Mouse (Mus musculus): Measurements from ENCODE around the gene Ccno. TPM values are rescaled to one million over a fixed set of nuclear protein-coding genes. Genes with fewer than 3 reads are reported as not detected.

The Ccno gene
- polyA plus RNA-seq (2015; fragmentation: Nextera tagmentation; extraction: Ambion mirVana) = 15.3 and 16.7 TPM in 2 replicates

DNA sequence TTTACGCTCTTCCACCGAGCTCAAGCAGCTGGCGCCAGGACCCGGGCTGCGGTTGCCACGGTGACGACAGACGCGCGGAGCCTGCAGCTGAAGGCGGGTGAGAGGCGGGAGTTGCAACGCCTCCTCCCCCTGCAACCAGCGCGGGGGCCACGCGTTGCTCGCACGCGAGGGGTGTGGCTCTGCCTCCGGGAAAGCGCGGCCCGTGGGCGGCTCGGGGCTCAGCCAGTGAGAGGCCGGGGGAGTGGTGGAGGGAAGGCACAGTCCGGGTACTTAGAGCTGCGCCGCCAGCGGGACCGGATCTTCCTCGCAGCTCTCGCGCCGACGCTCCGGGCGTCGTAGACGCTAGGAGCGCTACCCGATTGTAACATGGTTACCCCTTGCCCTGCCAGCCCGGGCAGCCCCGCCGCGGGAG is at the start of gene Ccno:
TSS of gene Ccno (plus strand) at position 271 of the 412 bp plus-strand sequence.
- Histone ChIP-seq H3K4me1 (replicated peaks; ENCODE audit: control insufficient read depth, insufficient read depth, low read length) (peaks cover 33% of the 10 kb centered on the region), H3K9ac (ENCODE audit: low read length) (peak within 1 kb of the TSS; percentile 71), H3K27ac (ENCODE audit: low read length) (peak within 1 kb of the TSS; percentile 27; the same call in 1 of the 2 replicates), H3K4me3 (ENCODE audit: low read length) (peak within 1 kb of the TSS; percentile 66), H3K36me3 (ENCODE audit: control insufficient read depth, insufficient read depth, low read length) (no peaks in the 10 kb centered on the region), H3K27me3 (ENCODE audit: control insufficient read depth, insufficient read depth, low read depth, low read length) (peaks cover 53% of the 10 kb centered on the region), H3K4me2 (ENCODE audit: low read depth, low read length) (peak within 1 kb of the TSS; percentile 98), H3K9me3 (ENCODE audit: control insufficient read depth, low read length) (no peaks in the 10 kb centered on the region)
- ATAC-seq (ENCODE audit: low read depth) = peak; percentile 99
- 0% methylated on average over 37 of the region's 47 CpGs for WGBS

DNA sequence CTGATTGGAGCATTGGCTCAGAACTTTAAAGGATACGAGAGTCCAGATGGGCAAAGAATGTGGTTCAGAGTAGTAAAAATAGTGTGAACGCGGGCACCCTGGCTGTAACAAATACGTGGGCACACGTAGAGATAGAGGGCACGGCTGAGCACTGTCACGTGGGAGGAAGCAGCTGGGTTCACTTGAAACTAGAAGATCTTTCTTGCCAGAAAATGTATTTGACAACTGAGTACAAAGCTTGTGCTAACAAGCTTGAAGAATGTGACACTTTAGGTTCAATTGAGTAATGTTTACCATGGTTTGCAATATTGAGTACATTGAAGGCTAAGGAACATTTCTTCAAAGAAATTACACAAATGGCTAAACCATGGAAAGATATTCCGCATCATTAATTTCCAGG is 49.5 kb upstream of the Ccno start:
- Histone ChIP-seq H3K4me1 (replicated peaks; ENCODE audit: control insufficient read depth, insufficient read depth, low read length) (no peaks in the 10 kb centered on the region), H3K4me3 (ENCODE audit: low read length) (no peak overlapping the region), H3K9ac (ENCODE audit: low read length) (no peak overlapping the region), H3K9me3 (ENCODE audit: control insufficient read depth, low read length) (no peaks in the 10 kb centered on the region), H3K4me2 (ENCODE audit: low read depth, low read length) (no peak overlapping the region), H3K36me3 (ENCODE audit: control insufficient read depth, insufficient read depth, low read length) (peaks cover 6% of the 10 kb centered on the region), H3K27me3 (ENCODE audit: control insufficient read depth, insufficient read depth, low read depth, low read length) (no peaks in the 10 kb centered on the region), H3K27ac (ENCODE audit: low read length) (no peak overlapping the region)
- WGBS = 84% methylated on average over 8 of the region's 8 CpGs
- peak; percentile 52; the same call in 1 of the 2 replicates for ATAC-seq (ENCODE audit: low read depth)

DNA sequence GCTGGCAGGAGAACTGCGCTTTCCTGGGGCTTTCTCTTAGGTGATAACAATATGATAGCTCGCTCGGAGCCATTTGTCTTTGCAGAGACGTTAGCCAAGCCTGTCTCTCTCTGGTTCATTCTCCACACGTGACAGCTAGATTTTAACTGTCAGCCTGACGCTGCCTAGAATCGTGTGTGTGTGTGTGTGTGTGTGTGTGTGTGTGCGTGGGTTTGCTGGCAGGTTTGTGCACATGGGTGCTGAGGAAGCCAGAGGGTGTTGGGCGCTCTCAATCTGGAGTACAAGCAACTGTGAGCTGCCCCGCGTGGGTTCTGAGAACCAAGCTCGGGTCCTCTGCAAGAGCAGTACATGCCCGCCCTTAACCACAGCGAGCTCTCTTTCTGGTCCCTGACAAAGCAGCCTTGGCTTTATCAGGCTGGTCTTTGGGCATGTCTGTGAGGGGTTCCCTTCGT is 45.7 kb upstream of the Ccno start:
- H3K4me3 ChIP-seq (ENCODE audit: low read length) = no peak overlapping the region
- no peak overlapping the region for H3K4me2 ChIP-seq (ENCODE audit: low read depth, low read length)
- no peaks in the 10 kb centered on the region for H3K9me3 ChIP-seq (ENCODE audit: control insufficient read depth, low read length)
- no peaks in the 10 kb centered on the region for H3K27me3 ChIP-seq (ENCODE audit: control insufficient read depth, insufficient read depth, low read depth, low read length)
- H3K36me3 ChIP-seq (ENCODE audit: control insufficient read depth, insufficient read depth, low read length) = peaks cover 17% of the 10 kb centered on the region
- H3K9ac ChIP-seq (ENCODE audit: low read length) = no peak overlapping the region
- no peaks in the 10 kb centered on the region for H3K4me1 ChIP-seq (replicated peaks; ENCODE audit: control insufficient read depth, insufficient read depth, low read length)
- no peak overlapping the region for H3K27ac ChIP-seq (ENCODE audit: low read length)
- ATAC-seq (ENCODE audit: low read depth) = no peak
- WGBS = 54% methylated on average over 15 of the region's 15 CpGs

DNA sequence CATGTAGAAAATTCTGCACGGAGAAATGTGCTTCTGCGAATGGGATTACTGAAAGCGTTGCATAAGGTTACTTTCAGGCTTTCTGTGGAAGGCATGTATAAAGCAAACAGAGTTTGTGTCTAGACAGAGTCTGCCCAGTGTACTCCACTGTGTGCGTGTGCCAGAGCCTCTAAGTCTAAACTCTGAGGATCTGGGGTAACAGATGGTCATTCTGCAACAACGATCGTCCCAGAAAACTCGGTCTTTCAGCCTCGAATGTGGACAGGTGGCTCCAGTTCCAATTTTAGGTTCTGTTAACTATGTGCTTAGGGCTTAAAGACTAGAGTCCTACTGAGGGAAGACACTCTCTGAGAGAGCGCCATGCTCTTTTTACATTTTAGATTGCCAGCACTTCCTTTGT is 42.3 kb upstream of the Ccno start:
- Histone ChIP-seq H3K27ac (ENCODE audit: low read length) (no peak overlapping the region), H3K4me3 (ENCODE audit: low read length) (no peak overlapping the region), H3K9me3 (ENCODE audit: control insufficient read depth, low read length) (no peaks in the 10 kb centered on the region), H3K4me2 (ENCODE audit: low read depth, low read length) (no peak overlapping the region), H3K27me3 (ENCODE audit: control insufficient read depth, insufficient read depth, low read depth, low read length) (no peaks in the 10 kb centered on the region), H3K9ac (ENCODE audit: low read length) (no peak overlapping the region), H3K36me3 (ENCODE audit: control insufficient read depth, insufficient read depth, low read length) (peaks cover 29% of the 10 kb centered on the region), H3K4me1 (replicated peaks; ENCODE audit: control insufficient read depth, insufficient read depth, low read length) (no peaks in the 10 kb centered on the region)
- ATAC-seq (ENCODE audit: low read depth) = no peak
- 90% methylated on average over 9 of the region's 9 CpGs for WGBS

DNA sequence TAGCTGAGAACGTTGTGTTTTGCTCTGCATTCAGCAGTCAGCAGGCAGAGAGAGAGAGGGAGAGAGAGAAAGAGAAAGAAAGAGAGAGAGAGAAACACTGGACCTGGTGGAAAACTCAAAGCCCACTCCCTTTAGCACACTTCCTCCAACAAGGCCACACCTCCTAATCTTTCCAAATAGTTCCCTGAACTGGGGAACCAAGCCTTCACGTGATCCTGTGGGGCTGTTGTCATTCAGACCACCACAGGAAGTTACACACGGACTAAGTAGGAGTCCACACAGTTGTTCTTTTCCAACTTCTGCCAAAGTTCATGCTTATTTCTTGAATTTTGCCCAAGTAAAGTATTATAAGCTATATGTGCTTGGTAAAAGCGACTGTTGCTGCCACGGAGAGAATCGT is 41.7 kb upstream of the Ccno start:
- H3K36me3 ChIP-seq (ENCODE audit: control insufficient read depth, insufficient read depth, low read length) = peaks cover 29% of the 10 kb centered on the region
- H3K27me3 ChIP-seq (ENCODE audit: control insufficient read depth, insufficient read depth, low read depth, low read length) = no peaks in the 10 kb centered on the region
- no peaks in the 10 kb centered on the region for H3K4me1 ChIP-seq (replicated peaks; ENCODE audit: control insufficient read depth, insufficient read depth, low read length)
- H3K4me3 ChIP-seq (ENCODE audit: low read length) = no peak overlapping the region
- WGBS = 80% methylated on average over 6 of the region's 6 CpGs
- no peak for ATAC-seq (ENCODE audit: low read depth)
- no peak overlapping the region for H3K4me2 ChIP-seq (ENCODE audit: low read depth, low read length)
- no peaks in the 10 kb centered on the region for H3K9me3 ChIP-seq (ENCODE audit: control insufficient read depth, low read length)
- no peak overlapping the region for H3K27ac ChIP-seq (ENCODE audit: low read length)
- no peak overlapping the region for H3K9ac ChIP-seq (ENCODE audit: low read length)

DNA sequence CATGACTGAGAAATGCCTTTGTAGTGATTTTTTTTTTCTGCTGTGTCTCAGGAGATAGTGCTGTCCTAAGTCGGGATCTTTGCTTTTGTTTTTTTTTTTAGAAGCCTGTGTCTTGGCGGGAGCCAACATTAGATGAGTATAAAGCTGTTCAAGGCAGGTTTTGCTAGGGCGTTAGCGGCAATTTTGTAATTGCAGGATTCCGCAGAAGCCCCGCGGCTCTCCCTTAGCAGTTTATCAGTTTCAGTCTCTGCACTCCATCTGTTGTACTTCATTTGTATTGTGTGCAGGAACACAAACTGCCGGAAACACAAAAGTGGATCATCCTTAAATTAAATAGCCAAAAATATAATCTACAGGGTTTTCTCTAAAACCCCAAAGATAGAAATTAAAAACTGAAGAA is 33.5 kb upstream of the Ccno start:
- Histone ChIP-seq H3K27me3 (ENCODE audit: control insufficient read depth, insufficient read depth, low read depth, low read length) (no peaks in the 10 kb centered on the region), H3K9ac (ENCODE audit: low read length) (no peak overlapping the region), H3K4me1 (replicated peaks; ENCODE audit: control insufficient read depth, insufficient read depth, low read length) (no peaks in the 10 kb centered on the region), H3K36me3 (ENCODE audit: control insufficient read depth, insufficient read depth, low read length) (peaks cover 24% of the 10 kb centered on the region), H3K4me2 (ENCODE audit: low read depth, low read length) (no peak overlapping the region), H3K9me3 (ENCODE audit: control insufficient read depth, low read length) (no peaks in the 10 kb centered on the region), H3K4me3 (ENCODE audit: low read length) (no peak overlapping the region), H3K27ac (ENCODE audit: low read length) (no peak overlapping the region)
- no peak for ATAC-seq (ENCODE audit: low read depth)
- 87% methylated on average over 8 of the region's 8 CpGs for WGBS

DNA sequence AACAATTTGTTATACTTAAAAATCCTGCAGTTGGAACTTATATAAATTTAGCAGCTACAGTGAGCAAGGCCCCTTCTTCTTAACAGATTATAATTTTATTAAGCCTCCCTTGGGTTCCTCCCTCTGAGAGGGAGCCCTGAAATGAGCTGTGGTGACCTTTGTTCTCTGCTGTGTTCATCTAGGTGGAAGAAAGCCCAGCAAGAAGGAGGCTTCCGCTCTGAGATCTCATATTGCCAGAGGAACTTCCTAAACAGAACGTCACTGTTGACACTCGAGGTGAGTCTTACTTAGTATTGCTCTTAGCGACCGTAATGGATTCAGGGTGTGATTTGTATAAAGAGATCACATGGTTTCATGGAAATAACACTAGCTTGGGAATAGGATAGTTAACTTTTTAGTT is 24.5 kb upstream of the Ccno start:
- no peak for ATAC-seq (ENCODE audit: low read depth)
- WGBS = 76% methylated on average over 5 of the region's 5 CpGs

DNA sequence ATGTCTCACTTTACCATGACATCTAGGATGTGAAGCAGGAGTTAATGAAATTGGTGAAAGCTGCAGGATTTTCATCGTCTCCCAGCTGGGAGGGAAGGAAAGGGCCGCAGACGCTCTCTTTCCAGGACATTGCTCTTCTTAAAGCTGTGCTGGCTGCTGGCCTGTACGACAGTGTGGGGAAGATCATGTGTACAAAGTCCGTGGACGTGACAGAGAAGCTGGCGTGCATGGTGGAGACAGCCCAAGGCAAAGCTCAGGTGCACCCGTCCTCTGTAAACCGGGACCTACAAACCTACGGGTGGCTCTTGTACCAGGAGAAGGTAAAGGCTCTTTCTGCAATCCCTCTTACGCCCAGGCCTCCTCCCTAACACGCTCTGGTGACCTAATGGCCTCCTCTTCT is 23.2 kb upstream of the Ccno start:
- peaks cover 16% of the 10 kb centered on the region for H3K36me3 ChIP-seq (ENCODE audit: control insufficient read depth, insufficient read depth, low read length)

More for the DNA sequence above, 24.5 kb upstream of the Ccno start:
- Histone ChIP-seq H3K9me3 (ENCODE audit: control insufficient read depth, low read length) (no peaks in the 10 kb centered on the region), H3K4me1 (replicated peaks; ENCODE audit: control insufficient read depth, insufficient read depth, low read length) (no peaks in the 10 kb centered on the region), H3K36me3 (ENCODE audit: control insufficient read depth, insufficient read depth, low read length) (peaks cover 14% of the 10 kb centered on the region), H3K27ac (ENCODE audit: low read length) (no peak overlapping the region), H3K9ac (ENCODE audit: low read length) (no peak overlapping the region), H3K4me3 (ENCODE audit: low read length) (no peak overlapping the region), H3K27me3 (ENCODE audit: control insufficient read depth, insufficient read depth, low read depth, low read length) (no peaks in the 10 kb centered on the region), H3K4me2 (ENCODE audit: low read depth, low read length) (no peak overlapping the region)

DNA sequence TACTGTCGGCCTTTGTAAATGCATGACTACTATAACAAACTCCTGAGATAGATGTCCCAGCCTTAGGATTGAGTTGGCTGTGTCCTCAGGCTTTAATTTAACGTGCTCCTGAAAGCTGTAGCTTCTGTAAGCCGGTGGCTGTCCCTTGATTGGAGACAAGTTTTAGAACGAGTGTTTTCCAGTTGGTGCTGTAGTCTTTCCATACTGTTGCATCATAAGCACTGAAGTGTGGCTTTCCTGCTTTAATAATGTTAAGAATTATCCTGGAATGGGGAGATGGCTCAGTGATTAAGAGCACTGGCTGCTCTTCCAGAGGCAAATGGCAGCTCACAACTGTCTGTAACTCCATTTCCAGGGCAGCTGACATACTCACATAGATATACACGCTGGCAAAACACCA is 20.3 kb upstream of the Ccno start:
- no peak overlapping the region for H3K9ac ChIP-seq (ENCODE audit: low read length)
- peaks cover 14% of the 10 kb centered on the region for H3K36me3 ChIP-seq (ENCODE audit: control insufficient read depth, insufficient read depth, low read length)
- ATAC-seq (ENCODE audit: low read depth) = no peak
- no peaks in the 10 kb centered on the region for H3K9me3 ChIP-seq (ENCODE audit: control insufficient read depth, low read length)
- no peaks in the 10 kb centered on the region for H3K4me1 ChIP-seq (replicated peaks; ENCODE audit: control insufficient read depth, insufficient read depth, low read length)
- H3K27ac ChIP-seq (ENCODE audit: low read length) = no peak overlapping the region
- H3K4me3 ChIP-seq (ENCODE audit: low read length) = no peak overlapping the region
- H3K4me2 ChIP-seq (ENCODE audit: low read depth, low read length) = no peak overlapping the region
- 92% methylated on average over 5 of the region's 5 CpGs for WGBS
- no peaks in the 10 kb centered on the region for H3K27me3 ChIP-seq (ENCODE audit: control insufficient read depth, insufficient read depth, low read depth, low read length)

More for the DNA sequence above, 23.2 kb upstream of the Ccno start:
- Histone ChIP-seq H3K27me3 (ENCODE audit: control insufficient read depth, insufficient read depth, low read depth, low read length) (no peaks in the 10 kb centered on the region), H3K27ac (ENCODE audit: low read length) (no peak overlapping the region), H3K4me1 (replicated peaks; ENCODE audit: control insufficient read depth, insufficient read depth, low read length) (no peaks in the 10 kb centered on the region), H3K4me3 (ENCODE audit: low read length) (no peak overlapping the region), H3K9ac (ENCODE audit: low read length) (no peak overlapping the region), H3K9me3 (ENCODE audit: control insufficient read depth, low read length) (no peaks in the 10 kb centered on the region), H3K4me2 (ENCODE audit: low read depth, low read length) (no peak overlapping the region)
- 89% methylated on average over 12 of the region's 12 CpGs for WGBS
- ATAC-seq (ENCODE audit: low read depth) = no peak

DNA sequence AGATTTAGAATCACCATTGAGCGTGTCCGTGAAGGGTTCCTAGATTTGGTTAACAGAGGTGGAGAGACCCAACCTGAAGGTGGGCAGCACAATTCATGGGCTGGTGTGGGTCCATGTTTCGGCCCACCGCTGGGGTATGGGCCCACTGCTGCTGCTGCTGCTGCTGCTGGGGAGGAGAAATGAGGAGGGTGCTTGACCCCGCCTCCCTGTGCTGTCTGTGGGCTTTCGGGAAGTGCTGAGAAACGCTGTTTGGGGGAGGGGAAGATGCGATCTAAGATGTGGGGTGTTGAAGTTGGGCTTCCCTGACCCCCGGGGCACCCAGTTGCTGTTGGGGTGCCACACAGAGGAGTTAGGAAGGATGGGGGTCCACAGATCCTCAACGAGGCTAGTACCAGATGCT is 10.9 kb upstream of the Ccno start:
- no peak for ATAC-seq (ENCODE audit: low read depth)
- Histone ChIP-seq H3K4me2 (ENCODE audit: low read depth, low read length) (no peak overlapping the region), H3K4me1 (replicated peaks; ENCODE audit: control insufficient read depth, insufficient read depth, low read length) (no peaks in the 10 kb centered on the region), H3K9me3 (ENCODE audit: control insufficient read depth, low read length) (no peaks in the 10 kb centered on the region), H3K27me3 (ENCODE audit: control insufficient read depth, insufficient read depth, low read depth, low read length) (no peaks in the 10 kb centered on the region; the same call in 1 of the 2 replicates), H3K27ac (ENCODE audit: low read length) (no peak overlapping the region), H3K36me3 (ENCODE audit: control insufficient read depth, insufficient read depth, low read length) (no peaks in the 10 kb centered on the region), H3K9ac (ENCODE audit: low read length) (no peak overlapping the region), H3K4me3 (ENCODE audit: low read length) (no peak overlapping the region)
- WGBS = 35% methylated on average over 10 of the region's 10 CpGs
